Mouse (Mus musculus) liver, adult 2 months (tissue): Measurements from ENCODE around the gene Kalrn. TPM values are rescaled to one million over a fixed set of nuclear protein-coding genes. Genes with fewer than 3 reads are reported as not detected.

ENCODE experiments used
- DNase-seq: peaks from one replicate; pipeline ENCODE4 v3.0.0-alpha.2; 2011; ENCODE audit warnings: low read depth, low spot score; ENCODE audit errors: extremely low read depth
- H3K27ac ChIP-seq: fragments of 200-500 bp; replicated peaks from 2 replicates; pipeline ENCODE4 v1.5.1; 2012; ENCODE audit warnings: low read depth, mild to moderate bottlenecking, control low read depth, inconsistent platforms, low read length; ENCODE audit not compliant: insufficient read depth
- H3K27me3 ChIP-seq: fragments of 200-500 bp; 2 replicates; pipeline ENCODE4 v1.6.1; 2012; ENCODE audit warnings: mild to moderate bottlenecking, moderate library complexity, low read length, inconsistent platforms; ENCODE audit not compliant: control insufficient read depth, insufficient read depth
- H3K36me3 ChIP-seq: fragments of 200-500 bp; 2 replicates; pipeline ENCODE4 v1.6.1; 2012; ENCODE audit warnings: low read length, inconsistent platforms; ENCODE audit not compliant: control insufficient read depth, insufficient read depth
- H3K4me1 ChIP-seq: fragments of 200-500 bp; 2 replicates; pipeline ENCODE4 v1.6.1; 2011; ENCODE audit warnings: low read length; ENCODE audit not compliant: control insufficient read depth, insufficient read depth
- H3K4me3 ChIP-seq: fragments of 200-500 bp; 2 replicates; pipeline ENCODE4 v1.5.1; 2011; ENCODE audit warnings: low read depth, mild to moderate bottlenecking, control low read depth, low read length, moderate library complexity; ENCODE audit not compliant: insufficient read depth
- H3K79me2 ChIP-seq: fragments of 200-500 bp; 2 replicates; pipeline ENCODE4 v1.6.1; 2012; ENCODE audit warnings: inconsistent platforms, mild to moderate bottlenecking, low read length, moderate library complexity; ENCODE audit not compliant: control insufficient read depth, insufficient read depth
- H3K9ac ChIP-seq: fragments of 200-500 bp; 2 replicates; pipeline ENCODE4 v1.6.1; 2012; ENCODE audit warnings: low read depth, mild to moderate bottlenecking, control low read depth, inconsistent platforms, low read length
- CTCF ChIP-seq: fragments of 200-500 bp; IDR thresholded peaks from 2 replicates; pipeline ENCODE4 v1.5.1; 2011; ENCODE audit warnings: low read depth, low read length, control low read depth
- POLR2A ChIP-seq: fragments of 200-500 bp; IDR thresholded peaks from 2 replicates; pipeline ENCODE4 v1.6.1; 2011; ENCODE audit warnings: low read length, control low read depth; ENCODE audit not compliant: insufficient read depth; ENCODE audit errors: extremely low read depth
- WGBS: fragments of 180-500 bp; shearing (Covaris S2); methylation state at CpG from one replicate; pipeline ENCODE4 v1.1.7; 2018; 5-methylcytosine and 5-hydroxymethylcytosine counted together
- polyA plus RNA-seq: library from polyadenylated mRNA; depleted of rRNA; stranded (reverse); fragments of >200 nt; gene quantifications from 2 replicates; pipeline ENCODE4 v1.2.3, GENCODE M21; 2012
- total RNA-seq: library from RNA; depleted of rRNA; stranded (reverse); fragments of >200 nt; gene quantifications from 2 replicates; pipeline ENCODE4 v1.2.3, GENCODE M21; 2014

Kalrn gene
- total and polyA plus RNA-seq, 2 experiments: 14.0 to 34.8 TPM

- DNase-seq: no peak
- 72% methylated on average over 12 of the region's 12 CpGs for WGBS
- no peak overlapping the region for H3K27ac ChIP-seq
- H3K4me3 ChIP-seq: no peak overlapping the region
- no peak overlapping the region for H3K9ac ChIP-seq
- TF ChIP-seq POLR2A (no peak), CTCF (no peak)
- H3K36me3 ChIP-seq: no peaks in the 10 kb centered on the region
- no peaks in the 10 kb centered on the region for H3K4me1 ChIP-seq
- H3K79me2 ChIP-seq: no peaks in the 10 kb centered on the region
- no peaks in the 10 kb centered on the region for H3K27me3 ChIP-seq
These were observed 336.3 kb downstream of the Kalrn start for GRCm38 (mm10) chr16:34236898-34237611.

- TF ChIP-seq CTCF (no peak), POLR2A (no peak)
- DNase-seq: peak; percentile 15
- Histone ChIP-seq H3K27ac (no peak overlapping the region), H3K4me1 (no peaks in the 10 kb centered on the region), H3K27me3 (no peaks in the 10 kb centered on the region), H3K9ac (no peak overlapping the region), H3K79me2 (no peaks in the 10 kb centered on the region), H3K4me3 (no peak overlapping the region), H3K36me3 (no peaks in the 10 kb centered on the region)
- 47% methylated on average over 11 of the region's 11 CpGs for WGBS
These were observed 338.2 kb downstream of the Kalrn start for GRCm38 (mm10) chr16:34235086-34235485.

- Histone ChIP-seq H3K79me2 (no peaks in the 10 kb centered on the region), H3K27me3 (no peaks in the 10 kb centered on the region), H3K9ac (no peak overlapping the region), H3K4me1 (no peaks in the 10 kb centered on the region), H3K36me3 (no peaks in the 10 kb centered on the region), H3K27ac (no peak overlapping the region), H3K4me3 (no peak overlapping the region)
- WGBS: 39% methylated on average over 5 of the region's 5 CpGs
- no peak for DNase-seq
- TF ChIP-seq CTCF: no peak
These were observed 341.4 kb downstream of the Kalrn start for GRCm38 (mm10) chr16:34231952-34232351.

GRCm38 (mm10) chr16:34231146-34231545 lies 342.2 kb downstream of the Kalrn start:
- Histone ChIP-seq H3K4me3 (no peak overlapping the region), H3K27ac (no peak overlapping the region), H3K36me3 (no peaks in the 10 kb centered on the region), H3K79me2 (no peaks in the 10 kb centered on the region), H3K9ac (no peak overlapping the region), H3K4me1 (no peaks in the 10 kb centered on the region), H3K27me3 (no peaks in the 10 kb centered on the region)
- 82% methylated on average over 2 of the region's 2 CpGs for WGBS
- DNase-seq: no peak
- TF ChIP-seq CTCF: no peak
- no peak for TF ChIP-seq POLR2A

- no peak for DNase-seq
These were observed 344.0 kb downstream of the Kalrn start for GRCm38 (mm10) chr16:34229350-34229749.

GRCm38 (mm10) chr16:34228661-34229060 lies 344.7 kb downstream of the Kalrn start:
- Histone ChIP-seq H3K4me1 (no peaks in the 10 kb centered on the region), H3K36me3 (no peaks in the 10 kb centered on the region), H3K4me3 (no peak overlapping the region), H3K27me3 (no peaks in the 10 kb centered on the region), H3K27ac (no peak overlapping the region), H3K79me2 (no peaks in the 10 kb centered on the region), H3K9ac (no peak overlapping the region)
- TF ChIP-seq CTCF: no peak
- TF ChIP-seq POLR2A: no peak
- 64% methylated on average over 5 of the region's 5 CpGs for WGBS
- DNase-seq: no peak

More at GRCm38 (mm10) chr16:34229350-34229749, 344.0 kb downstream of the Kalrn start:
- no peaks in the 10 kb centered on the region for H3K27me3 ChIP-seq
- H3K4me3 ChIP-seq: no peak overlapping the region
- H3K79me2 ChIP-seq: no peaks in the 10 kb centered on the region
- H3K36me3 ChIP-seq: no peaks in the 10 kb centered on the region
- no peak overlapping the region for H3K9ac ChIP-seq
- WGBS: 62% methylated on average over 8 of the region's 8 CpGs
- no peak overlapping the region for H3K27ac ChIP-seq
- H3K4me1 ChIP-seq: no peaks in the 10 kb centered on the region
- TF ChIP-seq CTCF (no peak), POLR2A (no peak)
